Mouse (Mus musculus) myocyte (in vitro differentiated cells): ENCODE data around the gene Rgs11.

ENCODE experiments used
- E2F4 ChIP-seq: IDR thresholded peaks from one replicate; pipeline ENCODE4 v1.6.1; 2011; ENCODE audit warnings: mild to moderate bottlenecking, control low read depth, moderate library complexity; ENCODE audit not compliant: insufficient read depth
- MAX ChIP-seq: IDR thresholded peaks from one replicate; pipeline ENCODE4 v1.6.1; 2011; ENCODE audit warnings: low read depth, mild to moderate bottlenecking, control low read depth
- POLR2A ChIP-seq: IDR thresholded peaks from one replicate; pipeline ENCODE4 v1.6.1; 2011; ENCODE audit warnings: low read depth, mild to moderate bottlenecking, control low read depth, moderate library complexity; ENCODE audit not compliant: insufficient read length
- TCF12 ChIP-seq: IDR thresholded peaks from one replicate; pipeline ENCODE4 v1.6.1; 2011; ENCODE audit warnings: mild to moderate bottlenecking, control low read depth; ENCODE audit not compliant: poor library complexity, insufficient read depth, severe bottlenecking

- TF ChIP-seq TCF12 (no peak), MAX (no peak), E2F4 (no peak), POLR2A (no peak)
Observed at GRCm38 (mm10) chr17:26203321-26203811, 615 bp downstream of the Rgs11 start.
